Mouse (Mus musculus) adrenal gland, postnatal 36 days (tissue): ENCODE data around the gene Ptpn4. TPM values are rescaled to one million over a fixed set of nuclear protein-coding genes. Genes with fewer than 3 reads are reported as not detected.

Experiments used
- DNase-seq, 2 experiments: peaks; one replicate each; pipeline ENCODE4 v3.0.0; 2021; ENCODE audit warnings: mixed read lengths in 1 of 2
- total RNA-seq, 2 experiments: library from RNA; stranded (reverse); gene quantifications; 2 replicates each; pipeline ENCODE4 v1.2.3; 2021

Ptpn4 gene
- total RNA-seq, 2 experiments from 2014 or later = 30.2 to 38.0 TPM

- DNase-seq = no peak
Observed at GRCm38 (mm10) chr1:119807707-119808106, 29.7 kb downstream of the Ptpn4 start.

DNA sequence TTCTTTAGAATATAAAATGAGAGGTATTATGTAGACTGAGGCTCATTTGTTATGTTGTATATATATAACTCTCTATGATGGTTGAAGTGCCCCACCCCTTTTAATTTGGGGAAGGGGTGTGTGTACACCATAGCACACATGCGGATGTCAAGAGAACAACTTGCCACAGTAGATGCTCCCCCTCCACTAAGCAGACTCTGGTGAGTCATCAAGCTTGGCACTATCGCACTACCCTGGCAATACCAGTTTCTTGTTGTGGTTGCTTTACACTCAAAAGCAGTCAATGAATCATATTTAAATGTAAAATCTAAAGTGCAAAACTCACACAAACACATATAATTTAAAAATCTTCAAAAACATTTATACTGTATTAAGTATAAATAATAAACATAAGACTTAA is 31.4 kb downstream of the Ptpn4 start:
- DNase-seq = peak; percentile 38 to 41

GRCm38 (mm10) chr1:119804586-119804985 is 32.8 kb downstream of the Ptpn4 start:
- no peak for DNase-seq

DNA sequence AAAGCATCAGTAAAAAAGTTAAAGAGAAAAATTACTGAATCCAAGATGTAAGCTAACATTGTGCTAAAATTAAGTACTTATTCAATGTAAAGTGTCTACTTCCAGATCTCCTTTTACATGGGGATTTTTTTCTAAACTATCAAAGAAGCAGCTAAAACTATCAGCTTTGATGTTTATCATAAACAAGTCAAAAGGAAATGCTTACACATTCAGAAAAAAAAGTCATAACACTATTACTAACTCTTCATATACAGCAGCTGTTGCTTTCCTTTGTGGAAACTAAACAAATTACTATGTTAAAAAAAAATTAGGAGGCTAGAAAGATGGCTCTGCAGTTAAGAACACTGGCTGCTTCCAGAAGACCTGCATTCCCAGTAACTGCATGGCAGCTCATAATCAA is 42.2 kb downstream of the Ptpn4 start:
- DNase-seq = no peak

DNA sequence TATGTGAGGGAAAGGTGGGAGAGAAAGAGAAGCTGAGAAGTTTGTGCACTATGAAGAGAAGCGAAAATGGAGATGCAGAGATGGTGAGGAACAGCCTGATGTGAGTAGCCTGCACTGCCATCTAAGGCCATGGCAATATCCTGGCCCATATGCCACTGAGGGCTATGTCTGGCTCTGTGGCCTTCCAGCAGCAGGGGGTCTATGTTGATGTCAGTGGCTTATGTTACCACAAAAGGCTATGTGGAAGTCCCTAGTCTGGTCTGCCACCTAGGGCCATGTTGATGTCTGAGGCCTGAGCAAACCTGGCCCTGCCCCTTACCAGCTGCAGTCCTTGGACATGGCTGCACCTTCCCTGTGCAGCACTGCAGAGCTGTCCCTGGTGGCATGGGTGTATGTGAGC is 43.1 kb downstream of the Ptpn4 start:
- no peak for DNase-seq

GRCm38 (mm10) chr1:119790616-119791015 is 46.8 kb downstream of the Ptpn4 start:
- DNase-seq = peak in 1 of 2 experiments; percentile 12

DNA sequence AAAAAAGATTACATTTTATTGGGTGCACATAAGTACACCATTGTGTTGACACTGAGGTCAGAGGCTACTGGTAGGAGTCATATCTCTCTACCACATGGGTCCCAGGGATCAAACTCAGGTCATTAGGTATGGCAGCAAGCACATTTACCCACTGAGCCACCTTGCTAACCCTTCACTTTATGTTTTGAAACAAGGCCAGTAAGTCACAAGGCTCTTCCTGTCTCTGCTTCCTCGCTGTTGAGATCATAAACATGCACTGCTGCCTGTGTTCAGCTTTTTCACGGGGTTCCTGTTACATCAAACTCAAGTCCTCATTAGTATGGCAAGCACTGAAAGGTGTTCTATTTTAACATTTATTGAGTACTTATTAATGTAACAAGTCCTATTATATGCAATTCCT is 61.5 kb downstream of the Ptpn4 start:
- no peak for DNase-seq

- DNase-seq = no peak
Observed at GRCm38 (mm10) chr1:119735692-119736091, 101.7 kb downstream of the Ptpn4 start.

GRCm38 (mm10) chr1:119734801-119735200 is 102.6 kb downstream of the Ptpn4 start:
- DNase-seq = no peak

- no peak for DNase-seq
Observed at GRCm38 (mm10) chr1:119731166-119731565, 106.2 kb downstream of the Ptpn4 start.

DNA sequence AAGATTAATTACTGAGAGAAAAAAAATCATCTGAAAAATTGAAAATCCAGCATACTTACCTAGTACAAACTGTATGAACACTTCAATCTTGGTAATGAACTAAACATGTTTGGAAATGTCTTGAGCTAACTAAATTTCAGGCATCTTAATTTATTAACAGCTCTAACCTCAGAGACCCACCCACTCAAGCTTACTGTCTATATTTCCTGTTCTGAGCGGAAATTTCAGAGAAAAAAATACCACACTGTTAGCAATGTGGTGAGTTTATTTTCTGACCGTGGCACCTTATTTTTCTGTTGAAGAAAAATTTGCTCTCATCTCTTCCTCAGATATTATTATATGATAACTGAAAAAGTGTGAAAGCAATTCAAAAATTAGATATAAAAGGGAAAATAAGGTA is 124.4 kb downstream of the Ptpn4 start:
- DNase-seq = no peak

DNA sequence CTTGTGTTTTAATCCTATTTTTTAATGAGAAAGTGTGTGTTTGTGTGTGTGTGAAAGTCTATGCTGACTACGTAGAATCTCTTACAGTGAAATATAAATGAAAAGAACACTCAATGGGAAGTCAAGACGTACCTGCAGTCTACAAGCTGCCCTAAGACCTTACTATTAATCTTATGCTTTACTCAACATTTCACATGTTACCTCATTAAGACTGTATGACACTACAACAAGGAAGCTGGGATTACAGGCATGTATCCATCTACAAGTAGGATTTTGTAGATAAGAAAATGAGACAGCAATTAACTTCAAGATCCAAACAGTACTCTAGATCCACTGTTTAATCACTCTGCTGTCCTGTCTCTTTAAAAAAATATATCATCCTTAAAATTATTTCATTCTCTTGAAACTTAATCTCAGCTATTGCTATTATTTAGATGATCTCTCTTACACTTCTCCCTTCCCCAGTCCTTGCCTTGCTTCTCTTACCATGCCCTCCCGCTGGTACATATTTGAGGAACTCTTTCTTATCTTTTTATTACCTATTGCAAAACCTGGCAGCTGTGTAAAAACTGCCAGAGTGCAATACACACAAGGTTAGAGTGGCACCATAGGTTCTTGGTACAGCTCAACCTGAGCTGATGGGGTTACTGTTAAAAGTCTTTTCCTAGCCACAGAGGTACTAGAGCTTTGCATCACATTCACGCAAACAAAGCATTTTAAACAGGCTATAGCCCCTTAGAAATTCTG is 130.8 kb downstream of the Ptpn4 start:
- no peak for DNase-seq

DNA sequence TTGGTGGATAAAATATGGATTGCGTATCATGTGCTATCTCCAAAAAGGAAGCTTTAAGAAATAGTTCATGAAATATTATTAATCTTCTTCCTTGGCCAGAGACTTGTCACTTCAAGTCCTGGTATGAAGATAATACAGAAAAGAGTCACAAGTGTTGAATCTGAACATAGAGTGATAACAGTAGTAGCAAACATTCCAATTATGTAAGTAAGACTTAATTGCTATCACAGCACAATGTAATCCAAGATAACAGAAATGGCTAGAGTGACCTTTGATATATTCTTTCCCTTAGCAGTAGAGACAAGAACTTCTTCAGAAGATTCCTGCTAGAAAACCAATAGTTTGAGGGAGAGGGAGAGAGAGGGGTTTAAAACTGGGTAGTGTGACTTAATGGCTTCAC is 140.6 kb downstream of the Ptpn4 start:
- no peak for DNase-seq

GRCm38 (mm10) chr1:119685773-119686558 is 151.4 kb downstream of the Ptpn4 start:
- no peak for DNase-seq

DNA sequence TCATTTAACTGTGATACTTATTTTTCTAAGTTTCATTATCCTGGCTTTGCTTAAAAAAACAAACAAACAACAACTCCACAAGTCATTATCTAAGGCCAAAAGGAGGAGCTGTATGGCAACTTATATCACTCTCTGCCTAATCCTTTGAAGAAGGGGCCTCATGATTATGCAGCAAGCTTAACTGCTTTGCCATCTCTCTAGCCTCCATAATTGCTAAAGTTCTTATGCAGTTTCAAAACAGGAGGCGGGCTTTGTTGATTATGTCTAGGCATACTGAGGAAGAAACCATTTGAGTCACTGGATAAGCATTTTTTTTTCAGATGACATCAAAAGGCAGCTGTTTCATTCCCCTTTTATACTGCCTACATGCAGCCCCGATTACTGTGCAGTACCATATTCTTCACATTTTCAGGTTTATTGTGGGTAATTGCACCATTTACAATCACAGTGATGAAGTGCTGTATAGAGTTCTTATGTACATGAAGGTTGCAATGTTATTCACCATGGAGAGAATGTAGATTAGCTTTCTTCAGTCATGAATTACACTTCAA is 155.7 kb downstream of the Ptpn4 start:
- DNase-seq = no peak

DNA sequence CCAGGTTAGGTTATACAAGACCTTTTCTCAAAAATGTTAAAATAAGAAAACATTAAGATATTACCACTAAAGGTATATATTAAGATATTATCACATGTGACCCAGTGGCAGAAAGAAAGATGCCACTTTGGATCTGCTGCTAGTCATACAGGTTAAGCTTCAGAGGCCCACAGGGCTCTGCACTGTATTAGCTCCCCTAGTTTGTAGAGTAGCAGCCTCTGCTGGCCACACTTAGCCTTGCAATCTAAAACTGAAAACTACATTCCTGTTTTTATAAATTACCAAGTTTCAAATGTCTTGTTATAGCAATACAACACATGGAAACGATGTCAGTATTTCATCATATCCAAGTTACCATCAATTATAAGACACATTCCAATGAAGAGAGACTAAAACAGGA is 162.4 kb downstream of the Ptpn4 start:
- DNase-seq = peak; percentile 28 to 46

- no peak for DNase-seq
Observed at GRCm38 (mm10) chr1:119666904-119667303, 170.5 kb downstream of the Ptpn4 start.

DNA sequence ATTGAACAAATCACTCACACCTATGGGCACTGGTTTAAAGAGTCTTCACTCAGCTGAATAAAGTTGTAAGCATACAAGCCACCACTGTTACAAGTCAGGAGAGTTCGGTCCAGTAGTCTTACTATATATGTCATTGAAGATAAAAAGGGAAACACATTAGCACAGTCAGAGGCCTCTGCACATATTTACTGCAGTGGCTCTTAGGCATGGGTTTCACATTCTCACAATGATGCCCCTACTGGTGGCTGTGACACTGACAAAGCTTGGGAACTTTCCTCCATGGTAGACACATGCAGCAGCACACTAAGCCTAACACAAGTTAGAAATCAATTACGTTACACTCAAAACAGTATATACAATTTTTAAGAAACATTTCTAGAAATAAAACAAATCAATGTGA is 183.1 kb downstream of the Ptpn4 start:
- DNase-seq = no peak

DNA sequence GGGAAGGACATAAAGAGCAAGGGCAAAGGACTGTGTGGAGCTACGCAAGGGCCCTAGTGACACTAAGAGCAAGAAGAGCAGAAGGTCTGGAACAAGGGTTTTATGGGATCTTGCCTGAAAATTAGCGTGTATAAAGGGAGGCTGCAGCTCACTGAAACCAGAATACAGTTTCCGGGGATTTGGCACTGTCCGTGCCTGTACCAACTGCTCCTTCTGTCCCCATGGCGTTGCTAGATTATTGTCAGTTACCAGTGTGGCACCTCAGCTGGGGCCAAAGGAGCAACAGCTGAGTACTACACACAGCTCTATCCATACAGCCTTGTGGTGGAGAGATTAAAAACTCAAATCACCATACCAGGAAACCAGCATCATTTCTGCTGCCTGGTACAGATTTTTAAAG is 187.0 kb downstream of the Ptpn4 start:
- DNase-seq = no peak

DNA sequence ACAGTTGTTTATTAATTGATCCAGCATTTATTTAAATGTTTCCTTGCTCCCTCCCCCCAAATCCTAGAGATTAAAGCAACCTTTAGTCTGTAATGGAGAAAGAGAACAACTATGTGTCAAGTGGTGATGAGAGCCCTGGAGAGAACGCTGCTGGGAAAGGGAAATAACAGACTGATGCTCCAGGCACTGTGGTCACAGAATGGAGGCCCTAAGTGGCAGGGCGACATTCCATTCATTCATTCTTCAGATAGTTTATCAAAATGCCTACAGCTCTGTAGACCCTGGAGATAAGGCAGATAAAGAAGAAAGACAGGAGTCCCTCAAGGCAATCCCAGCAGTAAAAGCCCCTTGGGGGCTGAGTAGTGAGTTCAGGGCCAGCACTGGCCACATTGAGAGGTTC is 187.8 kb downstream of the Ptpn4 start:
- no peak for DNase-seq

DNA sequence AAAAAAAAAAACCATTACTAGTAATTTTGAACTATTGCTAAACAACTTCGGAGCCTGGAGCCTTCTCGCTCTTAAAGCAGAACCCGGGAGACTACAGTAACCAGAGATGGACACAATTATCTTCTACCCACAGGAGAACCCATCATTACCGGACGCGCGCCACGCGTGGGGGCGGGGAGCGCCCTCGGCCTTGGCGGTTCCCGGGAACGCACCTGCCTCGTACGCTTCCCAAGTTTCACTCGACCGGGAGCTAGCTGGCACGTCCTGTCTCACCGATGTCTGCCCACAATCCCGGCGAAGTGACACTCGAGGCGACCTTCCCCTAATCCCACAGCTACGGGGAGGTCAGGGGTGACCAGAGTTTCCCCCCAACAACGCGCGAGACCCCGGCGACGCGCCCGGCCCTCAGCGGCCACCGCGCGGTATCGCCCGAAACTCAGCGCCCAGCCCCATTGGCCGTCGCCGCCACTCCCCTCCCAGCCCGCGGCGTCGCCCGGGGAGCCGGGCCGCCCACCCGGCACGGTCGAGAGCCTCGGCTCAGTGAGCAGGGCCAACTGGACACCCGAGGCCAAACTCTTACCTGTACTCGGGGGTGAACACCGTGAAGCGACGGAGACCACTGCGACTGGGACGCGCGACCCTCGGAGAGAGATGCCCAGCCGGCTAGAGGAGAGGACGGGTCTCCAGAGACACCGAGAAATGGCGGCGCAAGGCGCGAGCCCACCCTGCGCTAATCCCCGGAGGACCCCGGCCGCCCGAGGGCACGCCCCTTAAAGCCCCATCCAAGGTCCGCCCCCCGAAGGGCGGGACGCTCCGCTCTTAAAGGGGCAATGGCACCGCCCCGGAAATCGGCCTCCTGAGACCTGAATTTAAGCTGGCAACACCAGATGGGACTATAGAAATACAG is 189.0 kb downstream of the Ptpn4 start, which contains the start of gene Epb41l5:
Epb41l5 (minus strand) TSS at position 796 of the 907 bp plus-strand sequence.
- peak; percentile 88 to 92 for DNase-seq

DNA sequence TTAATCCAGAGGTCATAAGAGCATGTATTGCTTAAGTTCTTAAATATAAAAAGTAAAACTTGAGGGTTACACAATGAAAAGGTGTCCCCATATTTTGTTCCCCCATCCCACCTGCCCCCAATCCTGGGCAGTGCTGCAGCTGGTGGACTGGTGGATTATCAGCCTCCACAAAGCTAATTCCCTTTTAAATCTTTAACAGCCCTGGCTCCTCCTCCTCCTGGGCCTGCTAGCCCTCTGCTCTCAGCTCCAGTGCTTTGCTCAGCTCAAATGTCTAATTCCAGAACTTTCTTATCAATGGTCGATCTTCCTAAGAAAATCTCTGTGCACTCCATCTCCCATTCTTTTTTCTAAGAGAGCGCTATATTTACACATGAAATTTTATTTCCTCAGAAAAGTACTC is 191.1 kb downstream of the Ptpn4 start:
- no peak for DNase-seq
